Mouse (Mus musculus) embryonic facial prominence, embryonic 10.5 days (tissue): ENCODE measurements at regions not wholly inside any gene's neighbourhood (a gene's known extent, or its start where the extent isn't known, plus 50 kb on each side); places are given as distances from the start of the nearest gene placed in this dataset.

Experiments
- DNase-seq: peaks from one replicate; pipeline ENCODE4 v3.0.0-alpha.2; 2017; ENCODE audit warnings: low spot score
- H3K27ac ChIP-seq: fragments of 300-500 bp; sonication (generic); replicated peaks from 2 replicates; pipeline ENCODE4 v1.5.1; 2016; ENCODE audit warnings: mild to moderate bottlenecking
- H3K27me3 ChIP-seq: fragments of 300-500 bp; sonication (generic); replicated peaks from 2 replicates; pipeline ENCODE4 v1.6.1; 2016; ENCODE audit warnings: low read depth, mild to moderate bottlenecking; ENCODE audit not compliant: poor library complexity, severe bottlenecking
- H3K36me3 ChIP-seq: fragments of 300-500 bp; sonication (generic); replicated peaks from 2 replicates; pipeline ENCODE4 v1.6.1; 2016; ENCODE audit warnings: mild to moderate bottlenecking, moderate library complexity
- H3K4me1 ChIP-seq: fragments of 300-500 bp; sonication (generic); 2 replicates; pipeline ENCODE4 v1.6.1; 2016
- H3K4me3 ChIP-seq: fragments of 300-500 bp; sonication (generic); 2 replicates; pipeline ENCODE4 v1.5.1; 2016; ENCODE audit warnings: mild to moderate bottlenecking, moderate library complexity
- H3K9me3 ChIP-seq: fragments of 300-500 bp; sonication (generic); 2 replicates; pipeline ENCODE4 v1.6.1; 2016; ENCODE audit warnings: mild to moderate bottlenecking
- WGBS: fragments of 180-500 bp; shearing (Covaris S2); methylation state at CpG from one replicate; pipeline ENCODE4 v1.1.7; 2016; 5-methylcytosine and 5-hydroxymethylcytosine counted together

DNA sequence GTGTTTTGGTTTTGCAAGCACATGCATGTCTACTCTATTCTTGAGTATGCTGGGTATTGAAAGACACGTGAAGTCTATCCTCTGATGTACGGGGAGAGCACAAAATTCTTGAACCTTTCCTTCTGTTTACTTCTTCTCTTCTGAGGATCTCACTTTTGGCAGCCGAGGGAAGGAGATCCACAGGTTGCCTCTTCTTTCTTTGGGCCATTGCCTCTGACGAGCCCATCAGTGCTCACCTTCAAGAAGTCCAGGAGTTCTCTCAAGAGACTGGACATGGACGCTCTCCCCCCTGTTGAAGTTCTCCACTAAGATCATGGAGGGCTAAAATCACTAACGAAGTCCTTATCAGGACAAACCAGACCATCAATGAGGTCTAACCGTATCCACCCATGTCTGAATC is 318.8 kb downstream of the Cd83 start:
- H3K36me3 ChIP-seq, result no peaks in the 10 kb centered on the region
- H3K9me3 ChIP-seq, result no peaks in the 10 kb centered on the region
- 92% methylated on average over 7 of the region's 7 CpGs for WGBS
- no peak overlapping the region for H3K4me3 ChIP-seq
- no peak for DNase-seq
- H3K4me1 ChIP-seq, result peaks cover 41% of the 10 kb centered on the region
- peaks cover 58% of the 10 kb centered on the region for H3K27me3 ChIP-seq
- no peak overlapping the region for H3K27ac ChIP-seq

DNA sequence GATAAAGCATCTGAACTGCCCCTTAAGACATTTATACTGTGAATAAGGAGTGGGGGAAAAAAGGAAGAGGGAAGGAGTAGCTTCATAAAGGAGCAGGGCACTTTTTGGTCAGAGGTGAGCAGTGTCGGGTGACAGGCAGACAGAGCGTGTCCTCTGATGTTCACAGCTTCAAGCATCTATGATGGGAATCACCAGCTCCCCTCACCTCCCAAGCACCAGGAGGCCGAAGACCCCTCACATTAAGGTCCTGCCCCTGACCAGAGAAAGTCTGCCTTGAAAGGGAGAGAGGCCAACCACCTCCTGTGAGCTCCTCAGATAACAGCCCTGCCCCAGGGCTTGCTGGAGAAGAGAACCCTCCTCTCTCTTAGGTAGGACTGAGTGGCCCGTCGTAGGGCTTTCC is 320.6 kb downstream of the Cd83 start:
- H3K36me3 ChIP-seq, result no peaks in the 10 kb centered on the region
- peaks cover 50% of the 10 kb centered on the region for H3K27me3 ChIP-seq
- H3K4me1 ChIP-seq, result peaks cover 34% of the 10 kb centered on the region
- no peak overlapping the region for H3K4me3 ChIP-seq
- DNase-seq, result no peak
- 43% methylated on average over 5 of the region's 5 CpGs for WGBS
- H3K9me3 ChIP-seq, result no peaks in the 10 kb centered on the region
- H3K27ac ChIP-seq, result 0 out of 2 replicates have a peak overlapping the region, but pooled peaks have one; percentile 14

DNA sequence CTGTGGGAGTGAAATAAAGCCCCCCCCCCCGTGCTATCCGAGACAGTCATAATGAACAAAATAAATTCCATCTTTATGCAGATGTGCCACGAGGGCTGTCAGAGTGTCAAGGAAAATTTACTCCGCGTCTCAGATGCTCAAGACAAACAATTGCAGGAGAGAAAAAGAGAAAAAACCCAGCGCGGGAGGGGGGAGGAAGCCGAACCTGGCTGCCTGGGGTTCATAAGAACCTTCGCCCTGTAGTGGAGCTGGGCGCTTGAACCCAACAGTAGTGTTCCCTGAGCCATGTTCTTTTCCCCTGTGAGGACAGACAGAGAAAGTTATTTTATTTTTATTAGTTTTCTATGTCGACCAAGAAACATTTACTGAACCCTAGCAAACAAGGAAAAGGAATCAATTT is 324.1 kb downstream of the Cd83 start:
- no peaks in the 10 kb centered on the region for H3K36me3 ChIP-seq
- no peak overlapping the region for H3K27ac ChIP-seq
- H3K4me3 ChIP-seq, result no peak overlapping the region
- no peak for DNase-seq
- peaks cover 15% of the 10 kb centered on the region; the same call in 1 of the 2 replicates for H3K4me1 ChIP-seq
- H3K27me3 ChIP-seq, result peaks cover 38% of the 10 kb centered on the region
- WGBS, result 83% methylated on average over 11 of the region's 11 CpGs
- H3K9me3 ChIP-seq, result no peaks in the 10 kb centered on the region

DNA sequence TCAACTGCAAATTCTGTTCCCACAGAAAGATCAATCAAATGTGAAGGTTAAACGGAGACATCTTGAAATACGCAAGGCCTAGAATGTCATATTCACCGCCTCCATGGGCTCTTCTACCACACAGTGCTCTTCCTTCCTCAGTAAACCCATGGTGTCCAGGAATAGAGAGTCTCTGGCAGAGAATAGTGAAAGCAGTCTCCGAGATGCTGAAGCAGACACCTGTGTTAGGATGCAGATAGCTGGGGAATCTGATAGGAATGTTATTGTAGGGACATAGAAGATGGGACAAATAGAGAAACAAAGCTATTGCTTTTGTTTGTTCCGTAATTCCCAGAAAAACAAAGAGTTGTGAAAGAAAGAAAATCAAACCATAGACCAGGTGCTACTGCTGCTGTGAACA is 328.5 kb downstream of the Cd83 start:
- Histone ChIP-seq H3K27me3 (peaks cover 17% of the 10 kb centered on the region), H3K4me1 (peaks cover 25% of the 10 kb centered on the region), H3K36me3 (no peaks in the 10 kb centered on the region), H3K9me3 (no peaks in the 10 kb centered on the region), H3K4me3 (no peak overlapping the region), H3K27ac (no peak overlapping the region)
- peak; percentile 1 for DNase-seq
- 90% methylated on average over 5 of the region's 5 CpGs for WGBS

DNA sequence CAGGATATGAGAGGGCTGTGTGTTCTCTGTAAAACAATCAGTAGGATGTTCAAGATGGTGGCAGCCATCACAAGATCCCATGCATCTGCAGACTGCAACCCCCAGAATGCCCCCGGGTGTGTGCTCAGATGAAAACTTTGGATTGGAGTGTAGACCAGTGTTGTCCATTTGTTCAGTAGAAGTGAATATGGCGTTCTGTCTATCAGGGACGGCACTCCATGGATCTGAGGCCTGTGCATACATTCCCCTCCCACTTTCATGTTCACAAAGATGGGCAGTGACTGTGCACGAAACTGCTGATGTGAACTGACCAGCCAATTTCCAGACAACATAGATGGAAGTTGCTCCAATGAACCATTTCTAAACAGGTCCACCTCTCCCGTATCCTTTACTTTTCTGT is 330.3 kb downstream of the Cd83 start:
- WGBS, result 92% methylated on average over 5 of the region's 5 CpGs
- no peak for DNase-seq
- H3K9me3 ChIP-seq, result no peaks in the 10 kb centered on the region
- H3K27me3 ChIP-seq, result peaks cover 27% of the 10 kb centered on the region
- no peaks in the 10 kb centered on the region for H3K36me3 ChIP-seq
- H3K4me1 ChIP-seq, result peaks cover 19% of the 10 kb centered on the region
- no peak overlapping the region for H3K4me3 ChIP-seq
- H3K27ac ChIP-seq, result no peak overlapping the region

DNA sequence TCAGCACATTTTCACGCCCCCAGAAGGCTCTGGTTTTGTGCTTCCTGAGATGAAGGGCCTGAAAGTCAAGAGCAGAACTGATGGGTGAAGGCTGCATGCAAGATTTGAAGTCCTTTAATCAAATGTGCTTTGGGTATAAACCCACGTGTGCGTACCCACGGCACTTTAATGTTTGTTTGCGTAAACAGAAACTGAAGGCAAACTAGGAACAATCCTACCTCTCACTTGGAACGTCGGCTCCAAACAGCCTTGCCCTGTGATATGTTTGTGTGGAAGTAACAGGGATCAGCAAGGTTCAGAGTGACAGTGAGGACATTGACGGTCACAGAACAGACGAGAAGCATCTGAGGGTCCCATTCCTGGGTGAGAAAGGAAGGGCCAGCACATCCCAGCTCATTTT is 333.3 kb downstream of the Cd83 start:
- Histone ChIP-seq H3K27ac (no peak overlapping the region), H3K27me3 (0 out of 2 replicates have a peak, but pooled peaks cover 14% of the 10 kb centered on the region), H3K36me3 (no peaks in the 10 kb centered on the region), H3K4me1 (peaks cover 38% of the 10 kb centered on the region), H3K9me3 (no peaks in the 10 kb centered on the region), H3K4me3 (no peak overlapping the region)
- WGBS, result 83% methylated on average over 9 of the region's 9 CpGs
- no peak for DNase-seq

DNA sequence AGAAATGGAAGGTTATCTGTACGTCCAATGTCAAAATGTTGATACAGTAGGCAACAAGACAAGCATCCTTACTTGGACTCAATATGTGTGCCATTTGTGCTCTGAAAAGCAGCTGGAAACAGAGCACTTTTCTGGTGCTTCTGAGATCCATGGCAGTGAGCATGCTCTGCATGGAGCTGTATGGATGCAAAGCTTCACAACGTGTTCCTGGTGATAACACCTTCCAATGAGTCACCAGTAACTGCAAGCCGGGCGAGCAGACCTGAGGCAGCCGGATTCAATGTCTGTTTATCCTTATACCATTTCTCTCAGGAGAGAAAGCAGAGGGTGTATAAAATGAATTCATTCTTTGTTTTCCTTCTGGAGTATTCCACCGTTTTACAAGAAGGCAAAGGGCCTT is 334.3 kb downstream of the Cd83 start:
- 93% methylated on average over 6 of the region's 6 CpGs for WGBS
- H3K27me3 ChIP-seq, result 0 out of 2 replicates have a peak, but pooled peaks cover 14% of the 10 kb centered on the region
- H3K27ac ChIP-seq, result no peak overlapping the region
- H3K36me3 ChIP-seq, result no peaks in the 10 kb centered on the region
- H3K4me1 ChIP-seq, result peaks cover 38% of the 10 kb centered on the region
- no peak for DNase-seq
- H3K4me3 ChIP-seq, result no peak overlapping the region
- H3K9me3 ChIP-seq, result no peaks in the 10 kb centered on the region

DNA sequence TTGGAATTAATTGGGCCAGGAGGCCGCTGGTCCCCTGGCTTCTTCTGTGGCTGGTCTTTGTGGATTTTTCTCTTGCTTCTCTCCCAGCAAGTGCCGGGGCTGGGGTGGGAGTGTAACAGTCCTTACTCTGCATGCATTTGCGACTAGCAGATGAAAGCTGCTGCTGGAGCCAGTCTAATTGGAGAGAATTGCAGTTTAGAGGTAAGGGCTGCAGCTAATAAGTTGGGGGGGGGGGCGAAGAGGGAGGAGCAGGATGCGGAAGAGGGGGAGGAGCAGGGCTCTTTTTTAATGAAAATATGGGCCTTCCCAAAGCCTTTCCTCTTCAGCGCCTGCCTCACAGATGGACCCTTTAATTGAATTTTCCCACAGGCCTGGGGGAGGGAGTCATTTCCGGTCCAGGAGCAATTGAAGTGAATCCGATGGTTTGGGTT is 336.7 kb downstream of the Cd83 start:
- Histone ChIP-seq H3K36me3 (no peaks in the 10 kb centered on the region), H3K27ac (peak overlapping the region; percentile 68), H3K4me1 (peaks cover 41% of the 10 kb centered on the region), H3K27me3 (0 out of 2 replicates have a peak, but pooled peaks cover 14% of the 10 kb centered on the region), H3K9me3 (no peaks in the 10 kb centered on the region), H3K4me3 (no peak overlapping the region)
- DNase-seq, result peak; percentile 70
- 10% methylated on average over 8 of the region's 8 CpGs for WGBS

DNA sequence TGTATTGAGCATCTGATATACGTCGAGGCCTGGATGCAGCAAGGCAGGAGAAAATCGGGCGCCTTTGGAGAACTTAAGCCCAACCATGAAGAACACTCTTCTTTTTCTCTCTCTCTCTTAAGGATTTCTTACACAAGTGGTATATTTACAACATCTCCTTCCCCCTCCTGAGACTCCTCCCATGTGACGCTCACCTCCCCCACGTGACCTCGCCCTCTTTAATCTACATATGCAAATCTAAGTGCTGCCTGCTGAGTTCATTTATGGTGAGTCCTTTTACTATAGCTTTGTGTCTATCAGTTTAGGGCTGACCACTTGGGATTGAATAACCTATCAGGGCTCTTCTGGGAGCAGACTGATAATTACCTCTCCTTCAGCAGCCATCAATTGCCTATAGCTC is 337.4 kb downstream of the Cd83 start:
- H3K4me3 ChIP-seq, result no peak overlapping the region
- H3K27ac ChIP-seq, result peak overlapping the region; percentile 68; the same call in 1 of the 2 replicates
- H3K4me1 ChIP-seq, result peaks cover 45% of the 10 kb centered on the region
- no peaks in the 10 kb centered on the region for H3K36me3 ChIP-seq
- WGBS, result 66% methylated on average over 7 of the region's 7 CpGs
- 0 out of 2 replicates have a peak, but pooled peaks cover 14% of the 10 kb centered on the region for H3K27me3 ChIP-seq
- H3K9me3 ChIP-seq, result no peaks in the 10 kb centered on the region
- no peak for DNase-seq

DNA sequence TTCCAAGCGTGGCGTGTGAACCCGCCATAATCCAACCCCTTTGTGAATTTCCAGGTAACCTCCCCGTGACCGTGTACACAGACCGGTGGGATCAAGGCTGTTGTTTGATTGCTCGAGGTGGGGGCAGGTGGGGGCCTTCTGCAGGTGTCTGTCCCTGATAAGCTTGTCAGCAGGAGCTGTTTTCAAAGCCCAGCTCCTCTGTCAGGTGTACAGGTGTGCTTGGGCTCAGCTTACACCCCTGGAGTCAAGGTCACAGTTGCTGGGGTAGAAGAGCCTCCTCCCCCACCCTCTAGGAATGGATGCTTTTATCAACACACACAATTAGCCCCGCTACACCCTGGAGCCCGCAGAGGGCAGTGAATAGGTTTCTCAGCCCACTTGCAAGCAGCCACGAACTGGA is 341.6 kb downstream of the Cd83 start:
- H3K36me3 ChIP-seq, result no peaks in the 10 kb centered on the region
- H3K4me3 ChIP-seq, result no peak overlapping the region
- peak overlapping the region; percentile 30; the same call in 1 of the 2 replicates for H3K27ac ChIP-seq
- no peaks in the 10 kb centered on the region for H3K9me3 ChIP-seq
- peaks cover 23% of the 10 kb centered on the region for H3K4me1 ChIP-seq
- DNase-seq, result peak; percentile 25
- 40% methylated on average over 10 of the region's 10 CpGs for WGBS
- H3K27me3 ChIP-seq, result no peaks in the 10 kb centered on the region

DNA sequence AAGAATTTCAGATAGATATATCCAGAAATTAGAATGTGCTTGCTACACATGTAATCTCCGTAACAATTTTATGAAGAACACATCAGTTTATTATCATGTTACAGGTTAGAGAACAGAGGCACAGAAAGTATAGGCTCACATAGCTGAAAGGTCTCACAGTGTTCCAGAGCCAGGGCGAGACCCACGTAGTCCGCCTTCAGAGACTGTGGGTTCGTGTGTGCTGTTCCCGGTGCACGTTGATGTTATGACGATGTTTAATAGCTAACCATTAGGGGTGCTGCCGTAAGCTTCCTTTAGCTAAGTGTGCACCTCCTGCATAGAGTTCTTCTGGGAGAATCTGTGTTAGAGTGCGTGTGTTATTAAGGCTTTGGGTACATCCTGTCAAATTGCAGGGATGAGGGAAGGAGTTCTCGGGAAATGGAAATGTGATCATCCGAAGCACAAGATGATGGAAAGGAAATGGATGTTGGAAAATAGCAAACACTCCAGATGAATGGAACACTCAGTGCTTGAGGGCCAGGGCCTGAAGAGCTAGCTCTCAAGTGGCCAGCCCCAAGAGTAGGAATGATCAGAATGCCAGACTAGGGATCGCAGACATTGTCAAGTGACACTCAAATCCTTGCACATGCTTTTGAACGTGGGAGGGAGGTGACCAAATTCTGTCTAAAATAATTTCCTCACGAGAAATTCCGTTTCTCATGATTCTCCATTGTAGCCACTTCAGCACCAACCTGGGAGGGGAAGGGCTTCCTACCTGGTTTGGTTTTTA is 344.1 kb downstream of the Cd83 start:
- 89% methylated on average over 16 of the region's 16 CpGs for WGBS
- Histone ChIP-seq H3K4me1 (peaks cover 20% of the 10 kb centered on the region), H3K27ac (no peak overlapping the region), H3K36me3 (no peaks in the 10 kb centered on the region), H3K9me3 (no peaks in the 10 kb centered on the region), H3K4me3 (no peak overlapping the region), H3K27me3 (no peaks in the 10 kb centered on the region)
- DNase-seq, result no peak

DNA sequence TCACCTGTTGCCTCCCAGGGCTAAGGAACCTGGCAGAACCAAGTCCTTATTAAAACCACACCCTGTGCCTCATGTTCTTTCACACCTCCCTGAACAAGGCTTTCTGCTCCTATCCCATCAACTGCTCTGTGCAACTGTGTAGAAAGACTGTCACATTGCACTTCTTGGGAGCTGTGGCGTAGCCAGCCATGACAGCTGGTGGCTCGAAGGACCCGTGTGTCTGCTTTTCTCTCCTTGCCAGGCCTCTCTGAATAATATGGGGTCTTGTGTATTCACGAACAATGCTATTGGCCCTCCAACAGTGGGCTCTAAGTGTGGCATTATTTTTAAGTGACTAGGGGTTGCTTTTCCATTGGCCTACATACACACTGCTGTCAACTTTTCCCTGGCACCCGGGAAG is 347.3 kb downstream of the Cd83 start:
- H3K4me1 ChIP-seq, result peaks cover 10% of the 10 kb centered on the region
- H3K27ac ChIP-seq, result no peak overlapping the region
- no peaks in the 10 kb centered on the region for H3K36me3 ChIP-seq
- peaks cover 9% of the 10 kb centered on the region; the same call in 1 of the 2 replicates for H3K27me3 ChIP-seq
- H3K4me3 ChIP-seq, result no peak overlapping the region
- H3K9me3 ChIP-seq, result no peaks in the 10 kb centered on the region
- DNase-seq, result no peak
- WGBS, result 87% methylated on average over 5 of the region's 5 CpGs

DNA sequence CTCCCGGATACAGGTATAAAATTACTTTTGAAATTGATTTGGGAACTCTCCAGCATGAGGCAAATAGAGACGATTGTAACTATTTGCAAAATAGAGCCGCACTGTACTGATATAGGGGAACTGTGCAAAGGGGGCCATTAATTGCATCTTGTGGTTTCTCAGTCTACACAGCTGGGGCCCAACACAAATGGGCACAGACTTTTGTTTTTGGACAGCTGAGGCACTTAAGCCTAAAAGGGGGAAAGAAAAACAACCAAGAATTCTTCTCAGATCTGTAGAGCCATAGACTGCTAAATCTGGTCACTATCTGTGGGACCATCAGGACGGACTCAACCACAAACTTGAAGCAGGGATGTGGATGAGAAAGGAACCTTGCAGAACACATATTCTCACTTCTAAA is 347.9 kb downstream of the Cd83 start:
- H3K9me3 ChIP-seq, result no peaks in the 10 kb centered on the region
- no peak for DNase-seq
- no peaks in the 10 kb centered on the region for H3K36me3 ChIP-seq
- H3K4me1 ChIP-seq, result peaks cover 10% of the 10 kb centered on the region
- H3K27me3 ChIP-seq, result peaks cover 9% of the 10 kb centered on the region; the same call in 1 of the 2 replicates
- no peak overlapping the region for H3K27ac ChIP-seq
- H3K4me3 ChIP-seq, result no peak overlapping the region
- WGBS, result 89% methylated on average over 4 of the region's 4 CpGs
